Mouse (Mus musculus) heart, adult 2 months (tissue): ENCODE measurements around the gene Ggcx. TPM values are rescaled to one million over a fixed set of nuclear protein-coding genes. Genes with fewer than 3 reads are reported as not detected.
A peak's percentile ranks its signal among the peaks of the same experiment; 100 is the strongest.

ENCODE experiments used
- DNase-seq, 2 experiments: peaks; one replicate each; pipeline ENCODE4 v3.0.0; 2021
- H3K27ac ChIP-seq: fragments of 200-600 bp; 2 replicates; pipeline ENCODE4 v1.8.1; 2022
- H3K27me3 ChIP-seq: fragments of 200-500 bp; 2 replicates; pipeline ENCODE4 v1.6.1; 2012; ENCODE audit warnings: mild to moderate bottlenecking, low read length, inconsistent platforms, mixed read lengths; ENCODE audit not compliant: control insufficient read depth, insufficient read depth
- H3K36me3 ChIP-seq: fragments of 200-500 bp; 2 replicates; pipeline ENCODE4 v1.6.1; 2012; ENCODE audit warnings: low read length, inconsistent platforms; ENCODE audit not compliant: control insufficient read depth, insufficient read depth
- H3K4me1 ChIP-seq: fragments of 200-500 bp; 2 replicates; pipeline ENCODE4 v1.6.1; 2011; ENCODE audit warnings: low read length; ENCODE audit not compliant: control insufficient read depth, insufficient read depth
- H3K4me3 ChIP-seq: fragments of 200-600 bp; 2 replicates; pipeline ENCODE4 v1.8.1; 2022
- H3K79me2 ChIP-seq: fragments of 200-500 bp; replicated peaks from 2 replicates; pipeline ENCODE4 v1.6.1; 2012; ENCODE audit warnings: mild to moderate bottlenecking, inconsistent platforms, low read length, moderate library complexity, mixed read lengths; ENCODE audit not compliant: control insufficient read depth, insufficient read depth
- H3K9ac ChIP-seq: fragments of 200-500 bp; 2 replicates; pipeline ENCODE4 v1.6.1; 2012; ENCODE audit warnings: low read depth, mild to moderate bottlenecking, control low read depth, inconsistent platforms, low read length, mixed read lengths
- CTCF ChIP-seq: fragments of 200-600 bp; IDR thresholded peaks from 2 replicates; pipeline ENCODE4 v1.8.1; 2022; ENCODE audit warnings: antibody characterized with exemption, mild to moderate bottlenecking, moderate library complexity
- EP300 ChIP-seq: fragments of 200-500 bp; IDR thresholded peaks from 2 replicates; pipeline ENCODE4 v1.6.1; 2011; ENCODE audit warnings: low read depth, low read length, control low read depth; ENCODE audit not compliant: insufficient read depth
- POLR2A ChIP-seq: fragments of 200-500 bp; IDR thresholded peaks from 2 replicates; pipeline ENCODE4 v1.6.1; 2011; ENCODE audit warnings: mild to moderate bottlenecking, low read depth, low read length, control low read depth; ENCODE audit not compliant: insufficient read depth
- WGBS: fragments of 180-500 bp; shearing (Covaris S2); methylation state at CpG from one replicate; pipeline ENCODE4 v1.1.7; 2018; 5-methylcytosine and 5-hydroxymethylcytosine counted together
- intact Hi-C: fragments of 180-260 bp; cut with DNase I; formaldehyde crosslinking; loops from one replicate; pipeline ENCODE4 v1.15.1; 2025
- polyA plus RNA-seq: library from polyadenylated mRNA; depleted of rRNA; stranded (reverse); fragments of >200 nt; gene quantifications from 2 replicates; pipeline ENCODE4 v1.2.3, GENCODE M21; 2012
- total RNA-seq, 2 experiments: library from RNA; stranded (reverse); gene quantifications; 2 replicates each; pipeline ENCODE4 v1.2.3; 2021

The Ggcx gene
- total and polyA plus RNA-seq, 3 experiments, result 19.3 to 32.5 (median 30.4) TPM

DNA sequence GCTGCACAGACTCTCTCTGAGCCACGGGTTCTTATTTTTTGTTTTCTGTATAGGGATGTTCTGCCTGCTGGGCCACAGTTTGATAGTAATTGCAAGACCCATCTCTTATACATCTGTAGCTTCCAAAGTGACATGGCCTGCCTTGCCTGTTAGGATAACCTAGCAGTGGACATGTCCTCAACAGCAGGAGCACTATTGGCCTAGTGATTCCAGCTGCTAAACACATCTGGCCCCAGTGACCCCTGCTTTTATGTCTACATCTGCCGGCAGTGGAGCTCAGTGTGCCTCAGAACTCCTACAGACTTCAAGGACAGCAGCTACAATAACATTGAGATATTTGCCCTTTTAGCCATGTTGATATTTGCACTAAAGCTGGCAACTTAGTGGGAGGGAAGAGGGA, 14.1 kb upstream of the Ggcx start:
- no peak for TF ChIP-seq CTCF
- no peak for TF ChIP-seq EP300
- TF ChIP-seq POLR2A, result no peak
- intact Hi-C loops, result no loop called here
- no peak overlapping the region for H3K9ac ChIP-seq
- H3K27me3 ChIP-seq, result no peaks in the 10 kb centered on the region
- H3K36me3 ChIP-seq, result no peaks in the 10 kb centered on the region
- WGBS, result 68% methylated on average over 2 of the region's 2 CpGs
- H3K79me2 ChIP-seq, result no peaks in the 10 kb centered on the region
- no peak overlapping the region for H3K27ac ChIP-seq
- H3K4me1 ChIP-seq, result no peaks in the 10 kb centered on the region; the same call in 1 of the 2 replicates
- no peak overlapping the region for H3K4me3 ChIP-seq
- no peak for DNase-seq

DNA sequence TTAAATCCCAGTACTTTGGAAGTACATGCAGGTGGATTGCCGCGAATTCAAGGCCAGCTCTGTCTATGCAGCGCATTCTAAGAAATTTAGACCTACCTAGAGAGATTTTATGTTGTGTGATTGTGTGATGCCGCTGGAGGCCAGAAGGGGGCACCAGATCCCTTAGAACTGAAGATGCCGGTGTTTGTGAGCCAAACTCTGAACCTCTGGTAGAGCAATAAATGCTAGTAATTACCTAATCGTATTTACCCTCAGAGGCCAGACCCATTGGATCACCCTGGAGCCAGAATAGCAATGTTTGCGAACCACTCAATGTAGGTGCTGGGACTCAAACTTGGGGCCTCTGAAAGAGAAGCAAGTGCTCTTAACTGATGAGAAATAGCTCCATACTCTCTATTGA, 12.2 kb upstream of the Ggcx start:
- no peak overlapping the region for H3K27ac ChIP-seq
- no peaks in the 10 kb centered on the region for H3K36me3 ChIP-seq
- no peak overlapping the region for H3K4me3 ChIP-seq
- no peaks in the 10 kb centered on the region for H3K79me2 ChIP-seq
- H3K9ac ChIP-seq, result no peak overlapping the region
- H3K4me1 ChIP-seq, result no peaks in the 10 kb centered on the region; the same call in 1 of the 2 replicates
- WGBS, result 22% methylated on average over 7 of the region's 7 CpGs
- intact Hi-C loops, result loop anchor here (2.0 kb wide), 1 partner anchor 37 kb away; no protein-coding TSS in a partner anchor
- peak; percentile 95 for TF ChIP-seq CTCF
- TF ChIP-seq POLR2A, result no peak
- 0 out of 2 replicates have a peak, but pooled peaks have one; percentile 46 for TF ChIP-seq EP300
- H3K27me3 ChIP-seq, result no peaks in the 10 kb centered on the region
- peak; percentile 72 to 85 for DNase-seq

DNA sequence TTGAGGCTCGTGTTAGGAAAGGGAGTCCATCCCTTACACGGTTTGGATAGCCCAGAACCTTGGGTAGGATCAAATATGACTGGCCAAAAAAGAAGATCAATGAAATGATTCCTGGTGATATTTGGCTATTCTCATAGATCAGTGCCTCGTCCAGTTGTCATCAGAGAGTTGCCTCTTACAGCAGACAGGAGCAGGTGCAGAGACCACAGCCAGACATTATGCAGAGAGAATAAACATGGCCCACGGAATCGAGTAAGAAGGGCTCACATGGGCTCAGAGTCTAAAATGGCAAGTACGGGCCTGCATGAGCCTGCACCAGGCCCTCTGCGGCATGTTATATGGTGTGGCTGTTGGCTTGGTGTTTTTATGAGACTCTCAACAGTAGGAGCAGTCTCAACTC, 8.8 kb upstream of the Ggcx start:
- Histone ChIP-seq H3K9ac (no peak overlapping the region), H3K27me3 (no peaks in the 10 kb centered on the region), H3K4me3 (no peak overlapping the region), H3K4me1 (no peaks in the 10 kb centered on the region; the same call in 1 of the 2 replicates), H3K36me3 (no peaks in the 10 kb centered on the region), H3K27ac (no peak overlapping the region), H3K79me2 (no peaks in the 10 kb centered on the region)
- no peak for DNase-seq
- TF ChIP-seq CTCF, result no peak
- no peak for TF ChIP-seq POLR2A
- TF ChIP-seq EP300, result no peak
- 82% methylated on average over 7 of the region's 7 CpGs for WGBS
- intact Hi-C loops, result loop anchor here (5.0 kb wide), 1 partner anchor 123 kb away; no protein-coding TSS in a partner anchor

DNA sequence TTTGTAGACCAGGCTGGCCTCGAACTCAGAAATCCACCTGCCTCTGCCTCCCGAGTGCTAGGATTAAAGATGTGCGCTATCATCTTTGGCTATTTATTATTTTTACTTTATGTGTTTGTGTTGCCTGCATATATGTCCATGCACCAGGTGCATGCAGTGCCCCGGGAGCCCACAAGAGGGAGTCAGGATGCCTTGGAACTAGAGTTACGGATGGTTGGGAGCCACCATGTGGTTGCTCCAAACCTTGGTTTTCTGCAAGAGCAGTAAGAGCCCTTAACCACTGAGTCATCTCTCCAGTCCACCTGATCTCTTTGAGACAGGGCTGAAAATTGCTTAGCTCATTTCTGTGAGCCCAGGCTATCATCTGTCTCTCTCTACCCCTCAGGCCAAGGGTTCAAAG, 7.0 kb upstream of the Ggcx start:
- TF ChIP-seq POLR2A (no peak), EP300 (peak; percentile 92), CTCF (peak; percentile 87)
- no peak overlapping the region for H3K4me3 ChIP-seq
- DNase-seq, result peak; percentile 73 to 87
- H3K27me3 ChIP-seq, result no peaks in the 10 kb centered on the region
- H3K36me3 ChIP-seq, result no peaks in the 10 kb centered on the region
- WGBS, result 2% methylated on average over 5 of the region's 5 CpGs
- no peak overlapping the region for H3K27ac ChIP-seq
- intact Hi-C loops, result loop anchor here (5.0 kb wide), 1 partner anchor 125 kb away; no protein-coding TSS in a partner anchor
- no peak overlapping the region for H3K9ac ChIP-seq
- no peaks in the 10 kb centered on the region for H3K79me2 ChIP-seq
- H3K4me1 ChIP-seq, result no peaks in the 10 kb centered on the region

DNA sequence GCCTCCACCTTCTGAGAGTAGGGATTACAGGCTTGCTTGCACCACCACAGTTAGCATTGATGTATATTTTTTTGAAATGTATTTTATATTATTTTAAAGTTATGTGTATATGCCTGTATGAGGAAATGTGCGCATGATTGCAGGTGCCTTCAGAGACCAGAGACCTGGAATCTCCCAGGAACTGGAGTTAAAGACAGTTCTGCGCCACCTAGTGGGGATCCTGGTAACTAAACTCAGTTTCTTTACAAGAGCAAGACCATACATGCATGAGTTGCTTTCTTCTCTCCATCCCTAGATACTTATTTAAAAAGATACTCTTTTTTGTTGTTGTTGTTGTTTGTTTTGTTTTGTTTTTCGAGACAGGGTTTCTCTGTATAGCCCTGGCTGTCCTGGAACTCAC, 4.5 kb upstream of the Ggcx start:
- H3K4me3 ChIP-seq, result no peak overlapping the region
- H3K4me1 ChIP-seq, result no peaks in the 10 kb centered on the region
- H3K9ac ChIP-seq, result no peak overlapping the region
- H3K27me3 ChIP-seq, result no peaks in the 10 kb centered on the region
- 17% methylated on average over 3 of the region's 3 CpGs for WGBS
- intact Hi-C loops, result loop anchor here (5.0 kb wide), 1 partner anchor 127 kb away; no protein-coding TSS in a partner anchor
- TF ChIP-seq POLR2A (no peak), EP300 (no peak), CTCF (peak; percentile 76)
- no peaks in the 10 kb centered on the region for H3K79me2 ChIP-seq
- no peak overlapping the region for H3K27ac ChIP-seq
- no peak for DNase-seq
- H3K36me3 ChIP-seq, result no peaks in the 10 kb centered on the region

DNA sequence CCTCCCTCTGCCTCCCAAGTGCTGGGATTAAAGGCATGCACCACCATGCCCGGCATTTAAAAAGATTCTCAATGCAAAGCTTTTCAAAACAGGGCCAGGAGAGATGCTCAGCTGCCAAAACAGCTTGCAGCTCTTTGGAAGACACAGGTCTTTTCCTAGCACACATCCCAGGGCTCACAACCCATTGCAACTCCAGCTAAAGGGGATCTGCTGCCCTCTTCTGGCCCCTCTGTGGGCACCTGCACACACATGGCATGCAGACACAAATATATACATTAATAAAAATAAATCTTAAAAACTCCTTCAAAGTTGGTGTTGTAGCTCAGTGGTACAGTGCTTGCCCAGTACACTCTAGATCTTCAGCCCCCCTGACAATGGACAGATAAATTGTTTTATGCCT, 4.1 kb upstream of the Ggcx start:
- Histone ChIP-seq H3K27ac (no peak overlapping the region), H3K36me3 (no peaks in the 10 kb centered on the region), H3K79me2 (no peaks in the 10 kb centered on the region), H3K4me3 (no peak overlapping the region), H3K27me3 (no peaks in the 10 kb centered on the region), H3K4me1 (peaks cover 2% of the 10 kb centered on the region), H3K9ac (no peak overlapping the region)
- TF ChIP-seq POLR2A, result no peak
- TF ChIP-seq EP300, result no peak
- no peak for TF ChIP-seq CTCF
- 31% methylated on average over 1 of the region's 1 CpGs for WGBS
- DNase-seq, result no peak
- intact Hi-C loops, result no loop called here
